Mouse (Mus musculus) 416B (cell line): Measurements from ENCODE around the gene Fmo6.
A peak's percentile ranks its signal among the peaks of the same experiment; 100 is the strongest.

Source experiments
- DNase-seq: peaks from one replicate; pipeline ENCODE4 v3.0.0; 2011; ENCODE audit warnings: low read depth

Fmo6 gene

DNA sequence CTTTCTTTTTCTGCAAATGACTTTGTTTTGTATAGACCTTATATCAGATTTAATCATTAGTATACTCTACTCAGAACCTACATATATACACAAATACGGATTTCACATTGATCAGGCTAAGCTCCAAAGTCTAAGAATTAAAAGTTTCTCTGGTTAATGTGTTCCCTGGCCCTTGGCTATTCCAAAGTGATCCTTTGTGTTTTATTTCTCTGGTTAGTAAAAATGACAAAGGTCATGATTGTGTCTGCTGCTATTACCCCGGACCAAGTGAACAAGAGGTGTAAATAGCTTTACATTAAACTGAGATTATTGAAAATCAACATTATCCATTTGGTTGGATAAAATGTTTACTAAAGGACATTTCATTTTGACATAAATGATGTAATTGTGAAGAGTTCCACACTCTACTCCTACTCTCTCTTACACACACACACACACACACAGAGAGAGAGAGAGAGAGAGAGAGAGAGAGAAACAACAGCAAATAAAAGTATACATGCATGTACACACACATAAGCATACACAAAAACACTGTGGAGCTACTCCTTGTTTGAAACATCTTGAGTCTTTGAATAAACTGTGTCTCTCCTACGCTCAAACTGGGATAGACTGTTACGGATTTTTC is 22.3 kb downstream of the Fmo6 start:
- DNase-seq: no peak

GRCm38 (mm10) chr1:162912085-162912484 is 25.2 kb downstream of the Fmo6 start:
- DNase-seq: no peak

- no peak for DNase-seq
Observed at GRCm38 (mm10) chr1:162901879-162902278, 35.4 kb downstream of the Fmo6 start.

DNA sequence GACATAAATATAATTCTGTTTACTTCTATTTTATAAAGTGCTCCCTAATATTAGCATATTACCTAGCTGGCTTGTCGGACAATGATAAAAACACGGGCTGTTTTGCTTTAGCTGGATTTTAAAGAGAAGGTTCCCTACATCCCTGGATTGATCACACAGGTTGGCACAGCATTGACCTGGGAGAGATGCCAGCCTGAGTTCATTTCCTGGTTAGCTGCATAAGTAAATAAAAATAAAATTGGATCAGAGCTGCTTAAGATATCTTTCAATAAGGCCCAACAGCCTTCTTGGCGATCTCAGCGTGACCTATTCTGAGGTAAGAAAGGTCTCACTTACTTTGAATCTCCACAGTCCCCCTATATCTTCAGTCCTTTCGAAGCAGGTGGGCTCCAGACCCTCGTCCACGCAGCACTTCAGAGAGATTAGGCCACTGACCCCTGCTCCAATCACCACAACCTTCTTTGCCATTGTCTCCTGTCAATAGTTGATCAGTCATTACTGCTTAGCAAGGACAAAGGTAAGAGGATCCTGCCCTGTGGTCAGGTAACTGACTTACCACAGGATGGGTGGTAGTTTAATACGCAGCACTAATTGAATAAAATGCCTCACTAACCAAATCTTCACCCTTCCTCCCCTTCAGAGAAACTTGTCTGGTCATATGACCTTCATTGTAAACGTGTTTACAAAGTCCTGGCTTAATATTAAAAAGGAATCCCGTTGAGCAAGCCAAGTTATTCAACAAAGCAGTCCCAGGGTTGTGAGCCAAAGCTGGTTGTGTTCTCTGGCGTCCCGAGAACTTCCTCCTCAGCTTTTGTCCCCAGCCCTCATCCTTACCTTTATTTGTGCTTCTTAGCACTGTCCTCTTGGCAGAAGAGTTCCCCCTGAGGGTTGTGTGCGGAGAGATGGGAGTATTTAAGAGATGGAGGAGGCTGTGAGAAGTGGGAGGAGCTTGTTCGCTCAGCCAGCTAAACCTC is 39.2 kb downstream of the Fmo6 start, which contains the start of gene Fmo2:
Gene Fmo2 (minus strand): TSS at position 889 of the 974 bp plus-strand sequence.
- DNase-seq: no peak

GRCm38 (mm10) chr1:162895900-162896299 is 41.4 kb downstream of the Fmo6 start:
- DNase-seq: peak; percentile 50

- DNase-seq: no peak
Observed at GRCm38 (mm10) chr1:162893014-162893413, 44.3 kb downstream of the Fmo6 start.

- DNase-seq: peak; percentile 25
Observed at GRCm38 (mm10) chr1:162891980-162892451, 45.3 kb downstream of the Fmo6 start.

GRCm38 (mm10) chr1:162888646-162889045 is 48.7 kb downstream of the Fmo6 start:
- no peak for DNase-seq

GRCm38 (mm10) chr1:162887644-162888043 is 49.7 kb downstream of the Fmo6 start:
- no peak for DNase-seq

GRCm38 (mm10) chr1:162886138-162886816 is 51.0 kb downstream of the Fmo6 start:
- no peak for DNase-seq

DNA sequence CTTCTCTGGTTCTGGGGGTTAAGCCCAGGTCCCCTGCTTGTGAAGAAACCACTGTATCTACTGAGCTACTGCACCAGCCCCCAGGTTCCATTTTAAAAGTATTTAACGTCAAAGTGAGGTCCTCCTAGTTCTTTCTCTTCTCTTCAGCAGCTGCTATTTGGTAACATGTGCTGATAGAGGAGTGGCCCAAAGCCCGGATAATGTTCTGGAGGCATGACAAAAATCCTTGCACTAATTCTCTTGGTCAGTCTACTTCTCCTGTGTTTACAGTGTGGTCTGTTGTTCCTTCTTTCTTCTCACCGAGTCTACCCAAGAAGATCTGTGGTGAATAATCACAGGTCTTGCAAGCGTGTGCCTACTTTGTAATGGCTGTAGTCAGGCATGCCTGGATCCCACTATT is 54.6 kb downstream of the Fmo6 start:
- DNase-seq: no peak

DNA sequence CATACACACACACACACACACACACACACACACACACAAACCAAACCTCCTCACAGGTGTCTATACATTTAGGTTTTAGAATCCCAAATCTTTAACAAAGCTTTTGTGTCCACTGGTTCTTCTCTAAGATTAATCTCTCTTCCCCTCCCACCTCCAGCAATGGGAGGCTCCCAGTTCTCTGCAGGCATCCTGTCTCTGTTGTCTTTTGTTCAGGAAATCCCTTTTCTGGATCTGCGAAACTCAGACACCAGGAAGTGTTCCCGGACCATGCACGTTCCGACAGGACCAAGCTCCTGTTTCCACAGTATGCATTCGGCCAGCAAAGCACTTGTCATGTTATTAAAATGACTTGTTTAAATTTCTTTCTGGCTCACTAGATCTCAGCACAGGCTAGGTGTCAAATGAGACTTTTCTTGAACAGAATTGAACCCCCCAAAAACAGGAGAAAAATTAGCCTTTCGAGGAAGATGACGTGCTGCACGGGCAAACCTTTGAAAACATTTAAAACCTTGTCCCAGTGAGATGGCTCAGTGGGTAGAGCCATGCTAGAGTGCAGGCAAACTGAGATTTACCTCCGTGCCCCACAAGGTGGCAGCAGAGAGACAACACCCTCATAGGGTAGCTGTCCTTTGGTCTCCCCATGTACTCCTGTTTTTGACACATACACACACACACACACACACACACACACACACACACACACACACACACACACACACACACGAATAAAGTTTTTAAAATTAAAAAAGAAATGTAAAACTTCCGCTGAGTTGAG is 57.5 kb downstream of the Fmo6 start:
- peak; percentile 50 for DNase-seq

DNA sequence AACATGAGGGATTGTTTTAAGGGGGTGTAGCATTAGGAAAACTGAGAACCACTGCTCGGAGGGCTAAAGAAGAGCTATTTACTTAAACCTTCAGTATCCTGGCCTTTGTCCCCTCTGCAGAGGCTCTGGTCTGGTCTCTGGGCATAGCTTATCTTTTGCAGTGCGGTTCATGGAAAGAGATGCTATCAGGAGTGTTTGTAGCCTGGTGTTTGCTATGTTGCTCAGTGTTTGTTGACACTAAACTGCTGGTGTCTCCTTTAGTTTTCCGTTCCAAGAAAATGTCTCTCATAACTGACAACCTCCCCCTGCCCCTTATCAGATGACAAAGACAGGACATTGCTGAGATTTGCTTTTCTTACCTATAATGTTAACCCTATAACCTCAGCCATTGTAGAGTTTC is 62.2 kb downstream of the Fmo6 start:
- DNase-seq: no peak

GRCm38 (mm10) chr1:162871701-162872311 is 65.5 kb downstream of the Fmo6 start:
- DNase-seq: no peak

- DNase-seq: no peak
Observed at GRCm38 (mm10) chr1:162870978-162871377, 66.3 kb downstream of the Fmo6 start.

DNA sequence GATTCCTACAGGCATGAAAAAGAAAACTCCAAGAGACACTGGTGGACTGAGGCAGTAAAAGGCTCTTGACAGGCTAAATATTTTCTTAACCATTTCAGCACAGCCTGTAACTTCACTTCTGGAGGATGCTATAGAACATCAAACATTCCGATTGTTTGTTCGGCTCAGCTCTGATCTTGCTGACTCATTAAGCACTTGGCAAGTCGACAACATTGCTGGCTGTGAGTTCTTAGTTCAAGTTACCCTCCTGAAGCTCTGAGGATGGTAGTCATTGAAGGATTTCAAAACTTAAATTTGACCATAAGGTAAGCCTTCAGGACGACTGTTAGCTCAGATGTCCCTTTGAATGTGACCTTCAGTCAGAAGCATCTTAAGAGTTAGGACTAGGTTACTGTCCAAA is 69.9 kb downstream of the Fmo6 start:
- DNase-seq: no peak
